Mouse (Mus musculus): Measurements from ENCODE around the gene Asna1.

DNA sequence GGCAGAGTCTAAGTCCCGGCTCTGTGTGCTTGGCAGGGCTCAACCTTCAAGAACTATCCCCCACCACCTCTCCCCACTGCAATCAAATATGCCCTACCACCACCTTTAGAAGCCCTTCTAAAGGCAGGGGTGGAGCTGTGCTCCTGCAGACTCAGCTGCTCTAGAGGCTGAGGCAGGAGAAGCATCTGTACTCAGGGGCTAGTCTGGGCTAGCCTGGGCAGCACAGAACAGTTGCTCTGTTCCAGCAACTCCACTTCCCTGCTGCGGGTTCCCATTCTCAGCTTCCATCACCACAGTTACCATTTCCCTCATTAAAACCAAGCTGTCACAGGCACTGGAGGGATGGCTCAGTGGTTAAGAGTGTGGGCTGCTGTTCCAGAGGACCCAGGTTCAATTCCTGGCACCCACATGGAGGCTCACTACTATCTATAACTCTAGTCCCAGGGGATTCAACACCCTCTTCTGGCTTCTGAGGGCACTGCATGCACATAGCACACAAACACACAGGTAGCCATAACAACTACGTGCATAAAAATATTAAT lies 3.5 kb downstream of the Asna1 start:
- no peak for TF ChIP-seq EP300 (IDR thresholded peaks at IDR 0.05; ENCODE audit: low read depth)
- TF ChIP-seq CTCF (IDR thresholded peaks at IDR 0.05; ENCODE audit: low read depth), result no peak
